Mouse (Mus musculus): ENCODE results near the gene Mtpn. TPM values are rescaled to one million over a fixed set of nuclear protein-coding genes. Genes with fewer than 3 reads are reported as not detected.
A peak's percentile ranks its signal among the peaks of the same experiment; 100 is the strongest.

The Mtpn gene
- 207 and 212 TPM in 2 replicates for polyA plus RNA-seq (2015; fragmentation: Nextera tagmentation; extraction: Ambion mirVana)

DNA sequence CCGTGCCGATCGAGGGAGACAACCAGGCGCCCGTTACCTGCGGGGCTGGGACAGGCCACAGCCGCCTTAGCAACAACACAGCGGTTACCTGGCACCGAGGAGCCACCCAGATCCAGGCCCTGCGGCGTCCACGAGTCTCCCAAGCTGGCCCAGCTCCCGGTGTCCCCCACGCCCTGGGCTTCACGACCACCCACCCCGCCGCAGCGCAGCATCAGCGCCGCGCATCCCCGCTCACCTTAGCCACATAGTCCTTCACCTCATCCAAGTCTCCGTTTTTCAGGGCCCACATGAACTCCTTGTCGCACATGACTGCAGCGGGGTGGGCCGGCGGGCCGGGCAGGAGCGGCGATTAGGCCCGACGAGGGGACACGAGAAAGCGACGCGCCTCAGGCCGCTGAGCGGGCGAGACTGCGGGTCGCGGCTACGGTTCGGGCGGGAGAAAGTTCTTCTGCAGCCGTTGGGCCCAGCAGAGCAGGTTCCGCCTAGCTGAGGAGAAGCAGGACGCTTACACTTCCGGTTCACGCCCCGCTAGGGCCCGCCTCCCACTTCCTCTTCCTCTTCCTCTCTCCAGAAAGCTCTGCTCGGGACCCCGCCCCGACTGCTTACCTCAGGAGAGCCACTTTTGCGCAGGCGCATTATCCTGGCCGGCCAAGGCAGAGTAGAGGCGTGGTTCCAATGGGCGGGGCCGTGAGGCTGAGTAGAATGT lies at the start of gene Mtpn:
Mtpn (minus strand) TSS at position 585 of the 706 bp plus-strand sequence.
- H3K27ac ChIP-seq = peak within 1 kb of the TSS; percentile 68
- H3K27me3 ChIP-seq (replicated peaks) = no peaks in the 10 kb centered on the region
- peak within 1 kb of the TSS; percentile 67 for H3K4me2 ChIP-seq
- WGBS = under 1% methylated on average over 61 of the region's 61 CpGs
- peak within 1 kb of the TSS; percentile 73 for H3K9ac ChIP-seq
- H3K4me3 ChIP-seq = peak within 1 kb of the TSS; percentile 60
- no peaks in the 10 kb centered on the region for H3K36me3 ChIP-seq (replicated peaks)
- peak; percentile 100 for ATAC-seq (replicated peaks)
- H3K9me3 ChIP-seq = no peaks in the 10 kb centered on the region
- peaks cover 19% of the 10 kb centered on the region for H3K4me1 ChIP-seq

DNA sequence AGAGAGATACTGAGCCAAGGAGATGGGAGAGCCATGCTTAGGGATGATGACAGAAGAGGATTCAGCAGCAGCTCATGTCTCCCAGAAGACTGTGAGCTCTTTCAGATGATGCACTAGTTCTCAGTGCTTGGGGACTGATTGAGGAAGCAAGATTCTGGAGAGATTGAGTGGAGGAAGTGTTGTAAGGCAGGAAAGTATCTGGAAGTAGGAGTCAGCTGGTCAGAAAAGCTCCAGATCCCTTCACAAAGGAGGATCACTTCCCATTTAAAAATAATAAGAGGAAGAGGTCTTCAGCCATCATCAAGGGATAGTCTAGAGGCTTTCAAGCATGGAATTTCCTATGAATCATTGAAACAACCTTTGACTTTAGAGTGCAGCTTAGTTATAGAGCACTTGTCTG lies 29.0 kb upstream of the Mtpn start:
- H3K27me3 ChIP-seq (replicated peaks) = no peaks in the 10 kb centered on the region
- no peak overlapping the region for H3K27ac ChIP-seq
- H3K4me1 ChIP-seq = no peaks in the 10 kb centered on the region
- no peaks in the 10 kb centered on the region for H3K9me3 ChIP-seq
- no peak overlapping the region for H3K9ac ChIP-seq
- ATAC-seq (replicated peaks) = no peak
- H3K4me2 ChIP-seq = no peak overlapping the region
- no peaks in the 10 kb centered on the region for H3K36me3 ChIP-seq (replicated peaks)
- no peak overlapping the region for H3K4me3 ChIP-seq

DNA sequence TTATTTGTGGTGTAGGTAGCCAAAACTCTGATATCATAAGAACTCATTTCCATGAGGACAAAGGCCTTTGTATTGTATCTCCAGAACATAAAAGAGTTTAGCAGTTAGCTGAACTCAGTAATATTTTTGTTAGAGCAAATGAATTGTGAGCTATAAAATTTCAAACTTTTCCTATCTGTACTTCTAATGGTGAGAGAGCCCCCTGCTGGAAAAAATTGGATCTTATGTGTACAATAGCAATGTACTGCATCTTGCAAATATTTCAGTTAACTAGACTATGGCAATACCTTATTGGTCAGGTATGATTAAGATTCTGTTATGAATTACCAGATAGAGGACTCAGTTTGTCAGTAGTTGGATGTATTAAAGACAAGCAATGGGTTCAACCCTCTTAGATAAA lies 28.1 kb upstream of the Mtpn start:
- ATAC-seq (replicated peaks) = no peak
- no peaks in the 10 kb centered on the region for H3K27me3 ChIP-seq (replicated peaks)

DNA sequence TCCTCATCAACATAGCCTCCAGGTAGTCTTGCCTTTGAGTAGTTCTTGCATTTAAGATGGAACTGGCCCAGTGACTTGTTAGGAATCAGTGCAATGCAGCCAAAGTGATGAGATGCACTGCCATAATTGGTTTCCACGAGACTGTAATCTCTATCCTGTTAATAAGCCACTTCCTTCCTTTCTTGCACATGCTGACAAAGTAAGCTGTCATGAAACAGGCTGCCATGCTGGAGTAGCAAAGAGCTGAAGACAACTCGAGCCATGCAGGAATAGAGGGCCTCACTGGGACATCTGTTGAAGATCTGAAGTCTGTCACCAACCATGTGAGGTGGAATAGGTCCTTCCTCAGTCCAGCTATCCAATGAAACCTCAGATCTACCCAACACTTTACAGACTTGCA lies 20.3 kb upstream of the Mtpn start:
- no peaks in the 10 kb centered on the region for H3K36me3 ChIP-seq (replicated peaks)
- ATAC-seq (replicated peaks) = no peak
- 65% methylated on average over 2 of the region's 2 CpGs for WGBS
- H3K4me3 ChIP-seq = no peak overlapping the region
- H3K27ac ChIP-seq = no peak overlapping the region
- H3K9ac ChIP-seq = no peak overlapping the region
- H3K4me1 ChIP-seq = no peaks in the 10 kb centered on the region
- H3K27me3 ChIP-seq (replicated peaks) = no peaks in the 10 kb centered on the region
- H3K9me3 ChIP-seq = no peaks in the 10 kb centered on the region
- H3K4me2 ChIP-seq = no peak overlapping the region

More for the DNA sequence above, 28.1 kb upstream of the Mtpn start:
- H3K9me3 ChIP-seq = no peaks in the 10 kb centered on the region
- no peak overlapping the region for H3K9ac ChIP-seq
- H3K4me3 ChIP-seq = no peak overlapping the region
- H3K36me3 ChIP-seq (replicated peaks) = no peaks in the 10 kb centered on the region
- no peaks in the 10 kb centered on the region for H3K4me1 ChIP-seq
- no peak overlapping the region for H3K27ac ChIP-seq
- H3K4me2 ChIP-seq = no peak overlapping the region

DNA sequence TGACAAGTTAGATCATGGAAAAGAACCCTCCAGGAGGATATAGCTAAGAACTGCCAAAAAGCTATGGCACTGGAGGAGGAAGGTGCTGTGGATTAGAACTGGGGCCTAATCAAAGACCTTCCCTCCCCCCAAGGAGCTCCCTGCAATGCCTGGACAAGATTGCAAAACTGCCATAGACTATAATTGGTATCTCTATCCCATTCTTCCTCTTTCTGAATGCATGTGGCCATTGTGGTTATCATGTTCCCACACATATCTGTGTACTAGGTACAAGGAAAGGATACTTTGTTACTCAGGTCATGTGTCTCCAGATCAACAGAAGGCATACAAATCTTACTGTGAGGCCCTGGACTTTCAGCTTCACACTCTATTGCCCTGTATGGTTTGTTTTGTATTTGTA lies 4.7 kb upstream of the Mtpn start:
- H3K9me3 ChIP-seq = no peaks in the 10 kb centered on the region
- no peaks in the 10 kb centered on the region for H3K4me1 ChIP-seq
- H3K36me3 ChIP-seq (replicated peaks) = no peaks in the 10 kb centered on the region
- no peaks in the 10 kb centered on the region for H3K27me3 ChIP-seq (replicated peaks)
- no peak overlapping the region for H3K27ac ChIP-seq
- no peak overlapping the region for H3K9ac ChIP-seq
- no peak for ATAC-seq (replicated peaks)
- no peak overlapping the region for H3K4me3 ChIP-seq
- no peak overlapping the region for H3K4me2 ChIP-seq

DNA sequence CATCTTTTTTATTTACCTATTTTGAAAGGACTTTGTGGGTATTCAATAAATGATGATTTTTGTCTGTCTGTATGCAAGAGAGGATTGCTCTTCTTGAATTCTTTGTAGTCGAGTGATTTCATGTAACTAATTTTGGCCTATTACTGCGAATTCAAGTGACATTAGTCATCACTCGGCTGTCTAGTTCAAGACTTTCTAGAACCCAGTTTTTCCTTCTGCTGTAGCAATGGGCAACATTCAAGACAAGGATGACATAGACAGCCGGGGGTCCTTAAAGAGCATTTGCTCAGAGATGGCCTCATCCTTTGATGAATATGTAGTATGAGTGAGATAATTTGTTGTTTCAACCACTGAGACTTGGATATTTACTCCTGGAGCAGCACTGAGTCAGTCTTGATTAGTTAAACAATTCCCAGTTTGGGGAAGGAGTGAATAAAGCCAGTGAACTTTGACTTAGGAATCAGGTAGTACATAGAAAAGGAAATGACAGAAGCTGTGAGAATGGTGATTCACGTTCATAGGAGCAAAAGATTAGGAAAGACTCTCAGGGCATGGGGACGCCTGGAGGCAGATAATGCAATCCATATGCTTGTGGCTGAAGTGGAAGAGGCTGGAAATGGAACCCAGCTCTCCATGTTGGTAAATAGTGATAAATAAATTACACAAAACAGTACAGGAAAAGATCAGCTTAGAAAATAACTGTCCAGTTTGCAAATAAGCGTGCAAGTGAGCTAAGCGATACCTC lies 3.1 kb upstream of the Mtpn start:
- Histone ChIP-seq H3K9me3 (no peaks in the 10 kb centered on the region), H3K27me3 (replicated peaks) (no peaks in the 10 kb centered on the region), H3K4me3 (no peak overlapping the region), H3K4me1 (peaks cover 11% of the 10 kb centered on the region), H3K9ac (no peak overlapping the region), H3K4me2 (no peak overlapping the region), H3K27ac (no peak overlapping the region), H3K36me3 (replicated peaks) (no peaks in the 10 kb centered on the region)
- WGBS = 81% methylated on average over 8 of the region's 8 CpGs
- no peak for ATAC-seq (replicated peaks)

DNA sequence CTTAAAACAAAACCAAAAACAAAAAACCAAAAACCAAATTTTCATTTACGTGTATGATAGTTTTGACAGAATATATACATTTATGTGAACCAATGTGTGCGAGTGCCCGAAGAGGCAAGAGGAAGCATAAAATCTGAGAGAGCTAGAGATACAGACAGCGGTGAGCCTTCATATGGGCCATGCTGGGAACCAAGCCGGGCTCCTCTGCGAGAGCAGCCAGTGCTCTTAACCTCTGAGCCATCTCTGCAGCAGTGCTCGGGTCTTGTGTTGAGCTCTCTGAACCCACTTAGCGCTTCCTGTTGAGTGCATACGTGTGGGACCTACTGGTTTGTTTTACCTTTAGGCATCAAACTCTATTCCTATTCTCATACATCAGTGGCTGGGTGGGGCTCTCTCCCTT lies 689 bp upstream of the Mtpn start:
- no peak for ATAC-seq (replicated peaks)
- H3K9ac ChIP-seq = no peak overlapping the region
- WGBS = 92% methylated on average over 9 of the region's 9 CpGs

DNA sequence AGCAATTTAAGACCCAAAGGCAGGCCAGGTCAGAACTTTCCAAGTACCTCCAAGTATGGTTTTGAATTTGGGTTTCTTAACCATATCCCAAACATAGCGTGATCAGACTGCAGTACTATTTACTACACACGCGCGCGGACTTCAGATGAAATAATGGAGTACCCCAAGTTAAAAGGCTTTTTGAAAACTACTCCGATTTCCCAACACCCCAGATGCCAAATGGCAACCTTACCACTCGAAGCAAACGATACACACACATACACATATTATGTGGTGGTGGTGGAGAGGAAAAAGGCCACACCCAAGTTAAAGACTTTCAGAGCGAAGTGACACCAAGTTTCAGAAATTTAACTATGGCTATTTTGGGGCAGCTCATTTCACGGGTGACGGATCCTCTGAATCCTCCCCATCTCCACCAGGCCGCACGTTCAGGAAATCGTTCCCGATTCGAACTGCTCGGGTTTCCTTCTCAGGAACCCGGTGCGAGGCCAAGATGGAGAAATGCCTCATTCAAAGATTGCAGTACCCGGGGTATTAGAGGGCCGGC lies 858 bp downstream of the Mtpn start:
- Histone ChIP-seq H3K9me3 (no peaks in the 10 kb centered on the region), H3K4me3 (peak overlapping the region; percentile 60), H3K27me3 (replicated peaks) (no peaks in the 10 kb centered on the region), H3K36me3 (replicated peaks) (no peaks in the 10 kb centered on the region), H3K4me1 (peaks cover 19% of the 10 kb centered on the region), H3K27ac (peak overlapping the region; percentile 68), H3K4me2 (peak overlapping the region; percentile 67), H3K9ac (peak overlapping the region; percentile 73)
- 6% methylated on average over 21 of the region's 21 CpGs for WGBS
- ATAC-seq (replicated peaks) = no peak

More for the DNA sequence above, 689 bp upstream of the Mtpn start:
- Histone ChIP-seq H3K4me2 (no peak overlapping the region), H3K4me3 (no peak overlapping the region), H3K27ac (no peak overlapping the region), H3K9me3 (no peaks in the 10 kb centered on the region), H3K27me3 (replicated peaks) (no peaks in the 10 kb centered on the region), H3K4me1 (peaks cover 19% of the 10 kb centered on the region), H3K36me3 (replicated peaks) (no peaks in the 10 kb centered on the region)

DNA sequence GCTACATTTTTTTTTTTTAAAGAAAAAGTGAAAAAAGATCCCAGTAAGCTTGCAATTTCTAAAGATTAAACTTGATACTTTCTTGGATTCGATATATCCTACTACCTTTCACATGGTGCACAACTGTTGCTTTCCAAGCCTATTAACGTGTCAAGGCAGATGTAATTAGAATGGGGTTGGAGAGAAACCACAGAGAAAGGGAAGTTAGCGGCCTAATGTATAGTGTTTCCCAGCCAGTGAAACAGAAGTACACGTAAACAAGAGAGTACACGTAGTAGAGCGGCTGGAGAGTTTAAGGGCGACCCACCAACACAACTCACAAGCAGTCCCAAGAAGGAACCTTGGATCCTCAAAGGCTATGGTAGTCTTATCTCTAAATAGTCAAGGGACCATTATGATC lies 3.7 kb downstream of the Mtpn start:
- Histone ChIP-seq H3K4me3 (no peak overlapping the region), H3K27ac (no peak overlapping the region), H3K9me3 (no peaks in the 10 kb centered on the region), H3K36me3 (replicated peaks) (no peaks in the 10 kb centered on the region), H3K4me1 (peaks cover 19% of the 10 kb centered on the region), H3K4me2 (no peak overlapping the region), H3K9ac (no peak overlapping the region), H3K27me3 (replicated peaks) (no peaks in the 10 kb centered on the region)
- ATAC-seq (replicated peaks) = no peak
- 92% methylated on average over 7 of the region's 7 CpGs for WGBS

DNA sequence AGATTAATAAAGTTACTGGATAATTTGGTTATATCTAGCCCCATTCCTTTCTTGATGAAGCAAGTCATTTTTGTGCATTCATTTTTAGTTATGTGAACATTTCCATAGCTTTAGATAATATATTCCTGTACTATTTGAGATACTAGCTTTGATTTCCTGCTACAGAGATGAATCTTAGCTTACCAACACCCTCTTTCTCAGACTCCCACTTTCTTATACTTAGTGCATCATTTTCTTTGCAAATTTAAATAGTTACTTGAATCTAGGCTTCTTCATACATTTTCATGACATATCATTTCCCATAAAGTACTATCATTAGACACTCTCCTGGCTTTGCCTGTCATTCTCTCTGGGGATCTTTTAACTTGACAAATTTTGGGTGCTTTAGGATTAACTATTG lies 26.3 kb downstream of the Mtpn start:
- no peak for ATAC-seq (replicated peaks)
- Histone ChIP-seq H3K4me2 (no peak overlapping the region), H3K36me3 (replicated peaks) (no peaks in the 10 kb centered on the region), H3K4me3 (no peak overlapping the region), H3K9ac (no peak overlapping the region), H3K4me1 (no peaks in the 10 kb centered on the region), H3K27me3 (replicated peaks) (no peaks in the 10 kb centered on the region), H3K27ac (no peak overlapping the region), H3K9me3 (no peaks in the 10 kb centered on the region)

DNA sequence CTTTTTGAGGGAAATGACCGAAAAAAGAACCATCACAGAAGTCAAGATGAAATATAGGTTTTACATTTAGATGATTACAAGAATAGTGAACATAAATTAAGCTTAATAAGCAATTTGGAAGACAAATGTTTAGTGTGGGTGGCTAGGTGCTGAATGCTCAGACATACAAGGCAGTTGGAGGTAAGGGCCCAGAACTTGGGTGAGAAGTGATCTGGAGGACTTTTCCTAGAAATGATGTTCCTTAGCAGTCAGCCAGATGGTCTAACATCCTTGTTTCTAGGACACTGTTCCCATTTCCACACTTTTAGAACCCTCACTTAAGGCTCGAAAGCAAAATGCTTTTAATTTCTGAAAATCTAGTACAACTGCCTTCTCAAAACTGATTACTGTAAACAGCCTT lies 34.9 kb downstream of the Mtpn start:
- Histone ChIP-seq H3K4me2 (no peak overlapping the region), H3K4me3 (no peak overlapping the region), H3K9me3 (no peaks in the 10 kb centered on the region), H3K27me3 (replicated peaks) (no peaks in the 10 kb centered on the region), H3K36me3 (replicated peaks) (no peaks in the 10 kb centered on the region), H3K4me1 (no peaks in the 10 kb centered on the region), H3K9ac (no peak overlapping the region), H3K27ac (no peak overlapping the region)
- ATAC-seq (replicated peaks) = no peak
- 95% methylated on average over 2 of the region's 2 CpGs for WGBS

DNA sequence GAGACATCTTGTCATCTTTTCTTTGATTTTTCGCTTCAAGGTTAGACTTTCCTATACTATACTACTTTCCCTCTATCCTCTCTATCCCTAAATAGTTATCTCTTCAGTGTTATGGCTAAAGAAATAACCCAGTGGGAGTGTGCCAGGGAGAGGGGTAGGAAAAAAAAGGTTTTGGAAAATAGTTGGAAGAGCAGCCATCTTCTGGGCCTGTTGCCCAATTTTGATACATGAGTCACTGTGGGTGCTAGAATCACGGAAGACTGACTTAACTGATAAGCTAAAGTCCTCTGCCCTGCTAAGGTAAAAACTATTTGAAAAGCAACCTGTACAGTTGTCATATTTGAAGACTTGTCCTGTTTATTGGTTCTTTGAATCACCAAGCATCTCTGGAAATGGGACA lies 36.8 kb downstream of the Mtpn start:
- H3K9me3 ChIP-seq = no peaks in the 10 kb centered on the region
- WGBS = 94% methylated on average over 2 of the region's 2 CpGs
- no peaks in the 10 kb centered on the region for H3K4me1 ChIP-seq
- H3K4me3 ChIP-seq = no peak overlapping the region
- H3K36me3 ChIP-seq (replicated peaks) = no peaks in the 10 kb centered on the region
- no peak for ATAC-seq (replicated peaks)
- H3K4me2 ChIP-seq = no peak overlapping the region
- no peak overlapping the region for H3K27ac ChIP-seq
- H3K9ac ChIP-seq = no peak overlapping the region
- H3K27me3 ChIP-seq (replicated peaks) = no peaks in the 10 kb centered on the region
